Mouse (Mus musculus): Measurements from ENCODE around the gene Kcnd1.

DNA sequence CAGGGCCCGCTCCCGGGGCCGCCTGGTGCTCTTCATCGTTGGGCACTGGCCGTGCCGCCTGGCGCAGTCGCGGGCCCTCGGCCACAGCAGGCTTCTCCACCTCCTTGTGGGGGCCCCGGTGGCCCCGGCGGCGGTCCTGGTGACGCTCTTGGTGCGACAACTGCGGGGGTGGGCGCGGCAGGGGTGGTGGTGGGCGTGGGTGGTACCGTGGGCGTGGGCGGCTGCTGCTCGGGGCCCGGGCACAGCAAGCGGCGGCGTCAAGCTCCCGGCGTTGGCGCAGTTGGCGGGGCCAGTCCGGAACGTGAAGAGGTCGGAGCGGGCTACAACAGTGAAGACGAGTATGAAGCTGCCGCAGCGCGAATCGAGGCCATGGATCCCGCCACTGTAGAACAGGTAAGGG, 20.2 kb downstream of the Kcnd1 start:
- TF ChIP-seq GATA1 (IDR thresholded peaks at IDR 0.05; ENCODE audit: borderline replicate concordance, low read length): no peak
- TF ChIP-seq FLI1 (IDR thresholded peaks at IDR 0.05; ENCODE audit: low read length): no peak

Data from megakaryocyte, embryonic 14.5 days (primary cell).